Mouse (Mus musculus) heart, adult 11 months (tissue): ENCODE data around the gene Rassf6.

Source experiments
- DNase-seq: peaks from one replicate; pipeline ENCODE4 v3.0.0; 2022

Rassf6 gene

GRCm38 (mm10) chr5:90640286-90641217 is at the start of gene Rassf6:
TSS of gene Rassf6 (minus strand) at chr5:90640657.
- DNase-seq, result peak; percentile 78

GRCm38 (mm10) chr5:90689426-90690128 is 49.1 kb upstream of the Rassf6 start:
- DNase-seq, result peak; percentile 93

DNA sequence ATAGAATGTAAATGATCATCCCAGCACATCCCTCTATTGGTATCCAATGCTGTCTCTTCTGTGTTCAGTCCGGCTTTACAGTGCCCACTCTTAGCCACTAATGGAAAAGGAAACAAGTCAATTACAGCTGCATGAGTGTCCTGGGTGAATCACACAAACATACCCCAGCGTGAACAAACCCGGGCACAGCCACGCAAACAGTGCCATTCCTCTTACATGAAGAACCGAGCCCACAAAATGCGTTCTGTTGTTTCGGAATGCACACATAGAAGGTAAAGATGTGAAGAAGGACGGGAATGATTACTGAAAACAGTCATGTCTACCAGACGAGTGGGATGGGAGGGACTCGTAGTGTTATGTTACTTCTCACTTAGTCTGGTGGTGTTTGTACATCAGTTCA is 47.5 kb upstream of the Rassf6 start:
- DNase-seq, result peak; percentile 80

DNA sequence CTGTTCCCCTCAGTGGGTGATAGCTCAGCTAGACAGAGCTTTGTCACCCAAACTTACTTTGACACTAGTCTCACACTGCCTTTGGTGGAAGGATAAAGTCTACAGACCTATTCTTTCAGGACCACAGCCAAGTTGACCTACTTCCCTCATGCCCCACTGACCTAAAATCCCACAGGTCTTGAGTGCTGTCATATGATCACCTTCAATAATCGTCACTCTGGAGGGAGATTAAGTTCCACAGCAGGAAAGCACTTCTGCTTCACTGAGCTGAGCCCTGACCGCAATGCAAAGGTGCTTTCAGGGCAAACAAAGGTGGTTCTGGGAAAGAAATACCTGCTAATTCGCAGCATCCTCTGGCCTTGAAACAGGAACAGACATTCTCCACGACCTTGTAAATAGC is 44.5 kb upstream of the Rassf6 start:
- no peak for DNase-seq

DNA sequence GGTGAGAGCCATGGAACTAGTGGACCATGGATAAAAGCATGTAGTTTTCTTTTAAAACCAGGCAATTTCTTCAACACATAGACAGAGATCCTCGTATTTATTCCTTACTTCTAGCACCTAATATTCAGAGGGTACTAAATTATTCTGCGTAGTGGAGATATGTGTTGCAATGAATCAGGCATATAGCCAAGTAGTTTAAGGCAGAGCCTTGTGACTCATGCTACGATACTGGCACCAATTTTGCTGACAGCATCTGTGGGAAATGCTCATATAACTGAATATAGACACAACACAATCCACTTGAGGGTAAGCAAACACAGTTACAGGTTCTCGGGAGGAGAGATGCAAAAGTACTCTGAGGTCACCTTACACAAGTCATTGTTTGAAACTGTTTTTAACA is 41.4 kb upstream of the Rassf6 start:
- no peak for DNase-seq

GRCm38 (mm10) chr5:90677560-90677959 is 37.1 kb upstream of the Rassf6 start:
- DNase-seq, result no peak

- DNase-seq, result peak; percentile 74
Measured at GRCm38 (mm10) chr5:90661852-90662251, 21.4 kb upstream of the Rassf6 start.

- peak; percentile 89 for DNase-seq
Measured at GRCm38 (mm10) chr5:90661436-90661835, 21.0 kb upstream of the Rassf6 start.

GRCm38 (mm10) chr5:90660411-90660810 is 20.0 kb upstream of the Rassf6 start:
- DNase-seq, result no peak

DNA sequence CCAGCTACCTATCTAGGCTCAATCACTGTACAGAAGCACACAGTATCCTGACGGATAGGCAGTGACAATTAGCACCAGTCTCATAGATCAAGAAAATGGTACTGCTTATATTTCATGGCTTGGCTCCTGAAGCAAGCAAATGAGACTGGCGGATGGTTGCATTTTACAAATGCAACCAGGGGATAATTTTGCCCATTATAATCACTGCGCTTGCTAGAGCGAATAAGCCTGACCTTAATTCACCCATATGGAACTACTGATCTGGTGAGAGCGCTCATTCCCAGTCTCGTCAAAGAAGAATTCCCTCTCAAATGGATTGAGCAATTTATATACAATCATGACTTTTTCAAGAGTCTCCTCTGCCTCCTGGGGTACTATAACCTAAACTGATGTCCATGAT is 16.2 kb upstream of the Rassf6 start:
- DNase-seq, result no peak

- DNase-seq, result no peak
Measured at GRCm38 (mm10) chr5:90655891-90656290, 15.4 kb upstream of the Rassf6 start.

DNA sequence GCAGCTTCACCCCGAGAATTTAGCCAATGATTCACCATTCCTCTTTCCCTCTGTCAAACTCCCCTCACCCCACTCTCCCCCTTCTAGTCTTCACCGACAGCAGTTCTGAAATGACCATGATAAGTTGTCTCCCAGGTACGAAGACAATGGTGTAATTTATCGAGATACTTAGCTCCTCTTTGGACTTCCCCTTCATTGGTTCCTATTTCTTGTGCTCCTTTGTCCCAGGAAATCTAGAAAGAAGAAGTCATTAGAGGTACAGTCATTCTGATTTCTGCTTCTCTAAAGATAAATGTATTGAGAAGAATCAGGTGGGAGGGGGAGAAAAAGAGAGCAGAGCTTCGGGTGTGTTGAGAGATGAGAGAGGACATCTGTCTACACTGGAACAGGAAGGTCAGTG is 14.3 kb upstream of the Rassf6 start:
- DNase-seq, result no peak

GRCm38 (mm10) chr5:90652724-90653123 is 12.3 kb upstream of the Rassf6 start:
- DNase-seq, result no peak

GRCm38 (mm10) chr5:90650466-90651150 is 10.2 kb upstream of the Rassf6 start:
- DNase-seq, result no peak

DNA sequence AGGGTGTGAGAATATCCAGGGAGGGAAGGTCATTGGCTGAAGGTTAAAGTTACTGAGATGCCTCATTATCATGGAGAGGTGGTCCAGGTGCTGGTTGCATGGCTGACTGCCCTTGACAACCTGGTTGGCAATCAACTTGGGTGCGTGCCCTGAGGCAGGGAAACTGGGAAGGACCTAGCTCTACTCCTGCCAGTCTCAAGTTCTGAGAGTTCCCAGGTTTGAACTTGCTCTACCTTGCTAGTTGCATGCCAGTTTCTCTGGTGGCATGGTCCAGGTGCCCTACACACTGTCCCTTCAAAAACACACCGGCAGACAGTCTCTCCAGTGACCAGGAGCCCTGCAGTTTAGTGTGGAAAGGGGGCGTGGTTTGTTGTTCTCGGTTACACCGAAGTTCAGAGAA is 7.0 kb upstream of the Rassf6 start:
- DNase-seq, result no peak

DNA sequence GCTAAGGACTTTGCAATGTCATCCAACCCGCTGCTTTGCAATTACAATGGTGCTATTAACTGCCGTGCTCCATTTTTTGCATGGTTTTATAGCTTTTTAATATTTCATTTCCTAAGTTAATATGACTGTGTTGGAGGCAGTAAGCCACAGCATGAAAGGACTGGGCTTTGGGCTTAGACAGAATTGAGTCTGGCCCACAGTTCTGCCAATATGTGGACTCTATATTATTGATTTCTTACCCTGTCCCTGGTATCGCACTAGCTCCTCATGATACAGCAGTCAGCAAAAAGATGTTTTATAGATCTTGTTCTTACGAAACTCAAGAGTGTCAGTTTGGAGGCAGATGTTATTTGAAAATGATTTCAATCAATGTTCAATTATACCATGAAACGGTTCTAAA is 5.9 kb upstream of the Rassf6 start:
- DNase-seq, result no peak

DNA sequence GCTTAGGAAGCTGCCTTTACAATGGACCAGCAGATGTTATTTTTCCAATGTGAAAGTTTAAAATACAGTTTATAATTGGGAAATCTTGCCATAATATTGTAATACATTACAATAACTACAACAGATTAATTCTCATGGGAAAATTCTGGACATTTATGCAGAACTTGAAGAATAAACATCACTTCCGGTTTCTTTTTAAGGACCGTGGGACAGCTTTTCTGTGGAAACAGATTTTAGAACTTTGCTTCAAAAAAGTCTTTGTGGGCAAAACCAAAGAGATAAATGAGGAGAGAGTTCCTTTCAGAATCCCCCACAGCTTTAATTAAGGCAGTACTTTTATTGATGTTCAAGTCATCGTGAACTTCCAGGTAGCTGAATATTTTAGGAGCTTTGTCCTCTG is 5.1 kb upstream of the Rassf6 start:
- DNase-seq, result no peak

DNA sequence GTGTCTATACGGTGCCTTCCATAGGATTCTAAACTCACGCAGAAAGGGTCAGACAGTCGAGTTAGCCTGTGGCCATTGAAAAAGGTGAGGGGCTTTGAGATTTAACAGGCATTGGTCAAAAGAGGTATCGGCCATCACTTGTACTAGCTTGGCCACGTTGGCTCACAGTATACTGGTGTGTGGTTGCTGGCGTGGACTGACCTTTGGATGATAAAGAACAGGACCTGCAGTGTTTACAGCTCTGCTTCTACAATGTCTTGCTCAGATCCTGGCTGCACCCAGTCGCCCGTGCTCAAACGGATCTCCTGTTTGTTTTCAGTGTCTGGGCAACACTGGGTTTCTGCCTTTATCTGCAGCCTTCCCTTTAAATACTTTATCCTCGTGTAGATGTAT is 757 bp upstream of the Rassf6 start:
- DNase-seq, result peak; percentile 70

- no peak for DNase-seq
Measured at GRCm38 (mm10) chr5:90634885-90635284, 5.6 kb downstream of the Rassf6 start.

DNA sequence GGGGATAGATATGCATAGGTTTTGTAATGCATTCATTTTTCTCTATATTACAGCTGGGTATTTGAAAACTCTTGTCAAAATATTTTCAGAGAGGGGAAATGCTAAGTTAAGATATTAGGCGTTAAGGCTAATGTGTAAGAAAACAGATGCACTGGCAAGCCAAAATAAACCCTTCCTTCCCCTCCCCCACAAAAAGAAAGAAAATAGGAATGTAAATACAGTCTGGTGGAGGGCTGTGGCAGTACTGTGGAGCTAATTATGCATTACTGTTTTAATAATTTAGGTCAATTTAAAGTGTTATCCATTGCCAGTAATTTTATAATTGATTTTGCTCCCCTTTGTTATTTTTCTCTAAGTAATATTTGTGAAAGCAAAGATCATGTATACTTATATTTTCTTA is 11.9 kb downstream of the Rassf6 start:
- no peak for DNase-seq

DNA sequence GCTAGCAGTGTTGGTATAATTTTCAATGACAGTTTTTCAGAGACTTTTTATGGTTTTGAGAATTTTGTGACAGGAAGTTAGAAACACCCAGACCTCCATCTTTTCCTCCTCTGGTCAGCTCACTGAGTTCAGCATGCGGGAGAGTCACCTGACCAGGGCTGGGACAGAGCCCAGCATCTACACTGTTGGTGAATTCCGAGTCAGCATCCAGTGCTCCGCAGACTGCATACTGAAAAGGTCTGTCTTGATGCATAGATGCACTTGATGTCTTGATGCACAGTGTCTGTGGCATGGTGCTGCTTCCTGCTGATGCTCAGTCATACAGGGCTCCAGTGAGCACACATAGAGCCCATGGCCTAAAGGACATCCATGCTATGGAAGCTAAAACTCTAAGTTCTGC is 12.4 kb downstream of the Rassf6 start:
- DNase-seq, result no peak

DNA sequence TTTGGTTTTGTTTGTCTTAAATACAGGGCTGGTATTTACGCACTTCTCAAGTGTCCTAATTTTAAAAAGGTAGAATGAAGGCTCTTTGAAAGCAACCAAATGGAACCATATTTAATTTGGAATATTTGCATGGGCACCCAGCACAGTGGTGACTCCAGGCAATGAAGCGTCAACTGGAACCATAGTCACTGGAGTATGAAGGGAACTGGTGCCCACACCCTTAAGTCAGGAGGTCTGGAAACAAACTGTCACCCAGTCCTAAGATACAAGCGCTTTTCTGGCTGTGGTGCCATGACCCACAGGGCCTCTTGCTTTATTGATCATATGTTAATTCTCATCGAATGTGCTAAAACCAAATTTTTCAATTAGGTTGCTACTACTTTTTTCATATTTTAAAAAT is 13.0 kb downstream of the Rassf6 start:
- no peak for DNase-seq

DNA sequence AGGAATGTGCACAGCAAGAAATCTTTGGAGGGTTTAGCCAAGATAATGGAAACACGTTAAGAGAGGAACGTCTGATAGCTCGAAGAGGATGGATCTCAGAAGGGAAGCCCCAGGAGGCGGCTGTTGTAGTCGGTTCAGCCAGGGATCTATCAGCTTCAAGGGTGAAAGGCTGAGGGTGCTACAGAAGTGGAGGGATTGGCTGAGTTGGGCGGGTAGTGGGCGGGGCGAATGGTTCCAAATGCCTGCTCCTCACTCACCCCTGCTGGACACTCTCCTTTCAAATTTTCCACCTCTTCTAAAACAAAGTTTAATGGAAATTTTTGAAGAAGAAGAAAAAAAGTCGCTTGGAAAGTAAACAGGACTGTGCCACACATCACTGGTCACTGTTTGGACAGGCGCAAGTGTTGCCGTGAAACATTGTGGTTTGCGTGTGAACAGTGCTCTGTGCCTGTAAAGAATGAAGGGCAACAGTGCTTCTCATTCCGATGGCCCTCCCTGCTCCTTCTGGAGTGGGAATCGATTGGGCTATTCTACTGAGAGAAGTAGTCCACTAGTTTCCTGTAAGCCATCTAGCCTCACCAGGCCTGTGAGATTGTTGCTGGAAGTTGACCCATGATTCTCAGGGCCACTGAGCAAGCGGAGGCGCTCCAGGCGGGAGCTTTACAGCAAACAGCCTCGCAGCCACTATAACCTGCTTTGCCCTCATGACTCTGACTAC is 15.6 kb downstream of the Rassf6 start:
- DNase-seq, result no peak
